Mouse (Mus musculus): ENCODE data around the gene Arl16. TPM values are rescaled to one million over a fixed set of nuclear protein-coding genes. Genes with fewer than 3 reads are reported as not detected.
"Not testable (repeated sequence)": the region's sequence is repeated elsewhere in the genome, so short reads cannot be mapped to it uniquely, and the experiment has no call there.

Gene Arl16
- 5.5 and 6.7 TPM in 2 replicates for polyA plus RNA-seq (2011; ENCODE audit: insufficient read depth, insufficient read length, low replicate concordance, missing spikeins)

DNA sequence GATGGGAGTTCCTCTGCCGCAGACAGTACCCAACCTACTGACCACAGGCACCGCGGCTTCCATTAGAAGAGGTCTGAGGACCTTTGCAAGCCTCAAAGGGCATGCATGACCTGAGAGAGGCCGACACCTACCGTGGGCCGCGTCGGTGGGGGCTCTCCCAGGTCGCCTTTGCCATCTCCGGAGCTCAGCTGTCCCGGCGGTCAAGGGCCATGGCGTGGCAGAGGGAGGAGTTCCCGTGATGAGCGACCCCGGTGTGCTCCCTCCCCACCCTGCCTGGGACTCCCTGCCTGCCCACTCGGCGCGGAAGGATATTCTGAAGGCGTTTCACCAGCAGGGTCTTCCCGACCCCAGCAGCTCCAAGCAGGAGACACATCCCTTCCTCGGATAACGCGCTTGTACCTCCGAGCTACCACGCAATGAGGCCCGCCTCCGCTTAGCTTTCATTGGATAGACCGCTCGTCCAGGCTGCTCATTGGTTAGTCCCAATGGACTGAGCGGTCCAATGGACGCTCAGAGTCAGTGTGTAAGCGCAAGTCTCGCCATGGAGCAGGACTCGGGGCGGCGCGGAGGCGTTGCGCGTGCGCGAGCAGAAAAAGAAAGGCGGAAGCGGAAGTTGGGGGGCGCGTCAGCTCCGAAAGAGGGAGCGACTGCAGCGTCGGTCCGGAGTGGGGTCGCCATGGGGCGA lies at the start of gene Arl16:
Gene Arl16 (minus strand): TSS at position 557 of the 685 bp plus-strand sequence.
- H3K27ac ChIP-seq (ENCODE audit: control insufficient read depth, insufficient read depth, low read depth, low read length, poor library complexity): peak within 1 kb of the TSS; percentile 74
- no peak for TF ChIP-seq CTCF (IDR thresholded peaks at IDR 0.05; ENCODE audit: control insufficient read depth, insufficient read depth, low read length)
- TF ChIP-seq POLR2A (IDR thresholded peaks at IDR 0.05; ENCODE audit: borderline replicate concordance, control insufficient read depth, low read depth, low read length): peak; percentile 67
- under 1% methylated on average over 54 of the region's 54 CpGs for WGBS
- H3K4me3 ChIP-seq (replicated peaks; ENCODE audit: control insufficient read depth, low read depth, low read length): peak within 1 kb of the TSS; percentile 94
- H3K4me1 ChIP-seq (ENCODE audit: control insufficient read depth, insufficient read depth, low read length): peaks cover 3% of the 10 kb centered on the region; the same call in 1 of the 2 replicates

GRCm38 (mm10) chr11:120517147-120517546 lies 49.7 kb upstream of the Arl16 start:
- 81% methylated on average over 4 of the region's 4 CpGs for WGBS
- H3K4me3 ChIP-seq (replicated peaks; ENCODE audit: control insufficient read depth, low read depth, low read length): no peak overlapping the region
- TF ChIP-seq CTCF (IDR thresholded peaks at IDR 0.05; ENCODE audit: control insufficient read depth, insufficient read depth, low read length) (no peak), POLR2A (IDR thresholded peaks at IDR 0.05; ENCODE audit: borderline replicate concordance, control insufficient read depth, low read depth, low read length) (no peak)
- H3K27ac ChIP-seq (ENCODE audit: control insufficient read depth, insufficient read depth, low read depth, low read length, poor library complexity): no peak overlapping the region
- H3K4me1 ChIP-seq (ENCODE audit: control insufficient read depth, insufficient read depth, low read length): peaks cover 2% of the 10 kb centered on the region; the same call in 1 of the 2 replicates

GRCm38 (mm10) chr11:120515611-120516010 lies 48.2 kb upstream of the Arl16 start:
- peaks cover 3% of the 10 kb centered on the region; the same call in 1 of the 2 replicates for H3K4me1 ChIP-seq (ENCODE audit: control insufficient read depth, insufficient read depth, low read length)
- WGBS: 22% methylated on average over 17 of the region's 17 CpGs
- TF ChIP-seq POLR2A (IDR thresholded peaks at IDR 0.05; ENCODE audit: borderline replicate concordance, control insufficient read depth, low read depth, low read length) (no peak), CTCF (IDR thresholded peaks at IDR 0.05; ENCODE audit: control insufficient read depth, insufficient read depth, low read length) (peak; percentile 94)
- no peak overlapping the region for H3K27ac ChIP-seq (ENCODE audit: control insufficient read depth, insufficient read depth, low read depth, low read length, poor library complexity)
- H3K4me3 ChIP-seq (replicated peaks; ENCODE audit: control insufficient read depth, low read depth, low read length): no peak overlapping the region

DNA sequence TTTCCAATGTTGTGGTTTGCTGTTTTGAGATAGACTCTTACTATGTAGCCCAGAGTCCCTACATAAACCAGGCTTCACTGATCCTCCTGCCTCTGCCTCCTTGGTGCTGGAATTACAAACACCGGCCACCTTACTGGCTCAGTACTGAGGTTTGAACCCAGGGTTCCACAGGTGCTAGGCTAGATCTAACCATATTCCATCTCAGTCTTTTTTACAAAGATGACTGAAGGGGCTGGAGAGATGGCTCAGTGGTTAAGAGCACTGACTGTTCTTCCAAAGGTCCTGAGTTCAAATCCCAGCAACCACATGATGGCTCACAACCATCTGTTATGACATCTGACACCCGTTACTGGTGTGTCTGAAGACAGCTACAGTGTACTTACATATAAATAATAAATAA lies 46.9 kb upstream of the Arl16 start:
- H3K27ac ChIP-seq (ENCODE audit: control insufficient read depth, insufficient read depth, low read depth, low read length, poor library complexity); H3K4me1 ChIP-seq (ENCODE audit: control insufficient read depth, insufficient read depth, low read length); H3K4me3 ChIP-seq (replicated peaks; ENCODE audit: control insufficient read depth, low read depth, low read length): not testable (repeated sequence)
- WGBS: 87% methylated on average over 2 of the region's 2 CpGs

- no peak overlapping the region for H3K27ac ChIP-seq (ENCODE audit: control insufficient read depth, insufficient read depth, low read depth, low read length, poor library complexity)
- no peak for TF ChIP-seq POLR2A (IDR thresholded peaks at IDR 0.05; ENCODE audit: borderline replicate concordance, control insufficient read depth, low read depth, low read length)
- no peak for TF ChIP-seq CTCF (IDR thresholded peaks at IDR 0.05; ENCODE audit: control insufficient read depth, insufficient read depth, low read length)
- no peak overlapping the region for H3K4me3 ChIP-seq (replicated peaks; ENCODE audit: control insufficient read depth, low read depth, low read length)
- WGBS: 78% methylated on average over 6 of the region's 6 CpGs
- peaks cover 5% of the 10 kb centered on the region for H3K4me1 ChIP-seq (ENCODE audit: control insufficient read depth, insufficient read depth, low read length)
These were observed 45.5 kb upstream of the Arl16 start for GRCm38 (mm10) chr11:120512790-120513453.

GRCm38 (mm10) chr11:120510375-120511030 lies 43.1 kb upstream of the Arl16 start:
- peak overlapping the region; percentile 59 for H3K27ac ChIP-seq (ENCODE audit: control insufficient read depth, insufficient read depth, low read depth, low read length, poor library complexity)

DNA sequence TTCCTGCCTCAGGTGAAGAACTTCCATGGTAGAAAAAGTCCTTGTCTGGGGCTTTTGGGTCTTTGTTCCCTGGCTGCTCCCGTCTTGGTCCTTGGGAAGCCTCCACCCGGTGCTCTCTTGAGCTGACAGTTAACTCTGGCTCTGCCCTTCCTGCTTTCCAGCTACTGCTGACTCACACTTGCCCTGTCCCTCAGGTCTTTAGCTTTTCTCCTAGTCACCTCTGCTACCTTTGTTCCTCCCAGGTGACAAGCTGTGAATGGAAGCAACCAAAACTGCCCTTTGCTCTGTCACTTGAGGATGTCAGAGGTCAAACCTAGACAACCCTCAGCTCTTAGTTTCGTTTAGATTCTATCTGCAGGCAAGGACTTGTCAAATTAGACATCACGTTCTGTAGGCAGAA lies 42.5 kb upstream of the Arl16 start:
- H3K27ac ChIP-seq (ENCODE audit: control insufficient read depth, insufficient read depth, low read depth, low read length, poor library complexity): peak overlapping the region; percentile 59; the same call in 1 of the 2 replicates
- H3K4me3 ChIP-seq (replicated peaks; ENCODE audit: control insufficient read depth, low read depth, low read length): no peak overlapping the region
- peaks cover 5% of the 10 kb centered on the region for H3K4me1 ChIP-seq (ENCODE audit: control insufficient read depth, insufficient read depth, low read length)
- 9% methylated on average over 4 of the region's 4 CpGs for WGBS
- no peak for TF ChIP-seq POLR2A (IDR thresholded peaks at IDR 0.05; ENCODE audit: borderline replicate concordance, control insufficient read depth, low read depth, low read length)
- no peak for TF ChIP-seq CTCF (IDR thresholded peaks at IDR 0.05; ENCODE audit: control insufficient read depth, insufficient read depth, low read length)

More at GRCm38 (mm10) chr11:120510375-120511030, 43.1 kb upstream of the Arl16 start:
- Histone ChIP-seq H3K4me1 (ENCODE audit: control insufficient read depth, insufficient read depth, low read length) (peaks cover 5% of the 10 kb centered on the region), H3K4me3 (replicated peaks; ENCODE audit: control insufficient read depth, low read depth, low read length) (peak overlapping the region; percentile 54)
- 1% methylated on average over 16 of the region's 16 CpGs for WGBS
- TF ChIP-seq POLR2A (IDR thresholded peaks at IDR 0.05; ENCODE audit: borderline replicate concordance, control insufficient read depth, low read depth, low read length): no peak
- no peak for TF ChIP-seq CTCF (IDR thresholded peaks at IDR 0.05; ENCODE audit: control insufficient read depth, insufficient read depth, low read length)

DNA sequence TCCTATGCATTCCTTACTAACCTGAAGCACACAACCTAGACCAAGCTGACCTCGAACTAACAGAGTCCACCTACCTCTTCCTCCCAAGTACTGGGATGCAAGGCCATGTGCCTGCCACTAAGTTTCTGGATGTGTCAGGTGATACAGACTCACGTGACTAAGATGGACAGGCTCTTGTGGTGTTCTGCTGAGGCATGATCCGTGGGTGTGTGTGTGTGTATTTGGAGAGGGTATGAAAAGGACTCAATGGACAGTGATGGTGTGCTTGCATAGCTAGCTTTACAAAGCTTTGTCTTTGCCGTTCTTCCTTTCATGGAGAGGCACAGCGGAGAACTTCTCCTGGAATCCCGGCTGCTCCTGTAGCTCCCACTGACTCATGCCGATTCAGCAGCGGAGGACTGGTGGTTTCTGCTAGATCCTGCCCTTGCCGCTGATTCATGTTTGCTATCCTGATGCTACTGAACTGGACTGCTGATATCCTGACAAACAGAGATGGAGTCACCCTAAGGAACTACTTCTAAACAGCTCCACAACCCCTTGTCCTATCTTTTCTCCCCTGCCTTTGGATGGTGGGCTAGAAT lies 41.0 kb upstream of the Arl16 start:
- Histone ChIP-seq H3K4me1 (ENCODE audit: control insufficient read depth, insufficient read depth, low read length) (peaks cover 5% of the 10 kb centered on the region), H3K4me3 (replicated peaks; ENCODE audit: control insufficient read depth, low read depth, low read length) (no peak overlapping the region), H3K27ac (ENCODE audit: control insufficient read depth, insufficient read depth, low read depth, low read length, poor library complexity) (no peak overlapping the region)
- 83% methylated on average over 9 of the region's 9 CpGs for WGBS
- TF ChIP-seq POLR2A (IDR thresholded peaks at IDR 0.05; ENCODE audit: borderline replicate concordance, control insufficient read depth, low read depth, low read length) (no peak), CTCF (IDR thresholded peaks at IDR 0.05; ENCODE audit: control insufficient read depth, insufficient read depth, low read length) (no peak)

All from bone marrow, adult 2 months (tissue).